Mouse (Mus musculus) layer of hippocampus, postnatal 10 days (tissue): ENCODE results near the gene Arid1b. TPM values are rescaled to one million over a fixed set of nuclear protein-coding genes. Genes with fewer than 3 reads are reported as not detected.

ENCODE experiments used
- DNase-seq, 2 experiments: peaks; one replicate each; pipeline ENCODE4 v3.0.0; 2021; ENCODE audit warnings: low spot score in 2 of 2
- total RNA-seq, 2 experiments: library from RNA; stranded (reverse); gene quantifications; 2 replicates each; pipeline ENCODE4 v1.2.3; 2021

Arid1b gene
- total RNA-seq, 2 experiments from 2014 or later = 74.7 to 79.4 TPM

GRCm38 (mm10) chr17:4994813-4995560, 855 bp downstream of the Arid1b start:
- DNase-seq = peak; percentile 70 to 77

DNA sequence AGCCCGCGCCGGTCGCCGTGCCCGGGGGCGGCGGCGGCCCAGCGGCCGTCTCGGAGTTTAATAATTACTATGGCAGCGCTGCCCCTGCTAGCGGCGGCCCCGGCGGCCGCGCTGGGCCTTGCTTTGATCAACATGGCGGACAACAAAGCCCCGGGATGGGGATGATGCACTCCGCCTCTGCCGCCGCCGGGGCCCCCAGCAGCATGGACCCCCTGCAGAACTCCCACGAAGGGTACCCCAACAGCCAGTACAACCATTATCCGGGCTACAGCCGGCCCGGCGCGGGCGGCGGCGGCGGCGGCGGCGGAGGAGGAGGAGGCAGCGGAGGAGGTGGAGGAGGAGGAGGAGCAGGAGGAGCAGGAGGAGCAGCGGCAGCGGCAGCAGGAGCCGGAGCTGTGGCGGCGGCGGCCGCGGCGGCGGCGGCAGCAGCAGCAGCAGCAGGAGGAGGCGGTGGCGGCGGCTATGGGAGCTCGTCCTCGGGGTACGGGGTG, 1.5 kb downstream of the Arid1b start:
- peak; percentile 77 to 83 for DNase-seq

GRCm38 (mm10) chr17:4996121-4996813, 2.1 kb downstream of the Arid1b start:
- DNase-seq = peak; percentile 53 to 73

DNA sequence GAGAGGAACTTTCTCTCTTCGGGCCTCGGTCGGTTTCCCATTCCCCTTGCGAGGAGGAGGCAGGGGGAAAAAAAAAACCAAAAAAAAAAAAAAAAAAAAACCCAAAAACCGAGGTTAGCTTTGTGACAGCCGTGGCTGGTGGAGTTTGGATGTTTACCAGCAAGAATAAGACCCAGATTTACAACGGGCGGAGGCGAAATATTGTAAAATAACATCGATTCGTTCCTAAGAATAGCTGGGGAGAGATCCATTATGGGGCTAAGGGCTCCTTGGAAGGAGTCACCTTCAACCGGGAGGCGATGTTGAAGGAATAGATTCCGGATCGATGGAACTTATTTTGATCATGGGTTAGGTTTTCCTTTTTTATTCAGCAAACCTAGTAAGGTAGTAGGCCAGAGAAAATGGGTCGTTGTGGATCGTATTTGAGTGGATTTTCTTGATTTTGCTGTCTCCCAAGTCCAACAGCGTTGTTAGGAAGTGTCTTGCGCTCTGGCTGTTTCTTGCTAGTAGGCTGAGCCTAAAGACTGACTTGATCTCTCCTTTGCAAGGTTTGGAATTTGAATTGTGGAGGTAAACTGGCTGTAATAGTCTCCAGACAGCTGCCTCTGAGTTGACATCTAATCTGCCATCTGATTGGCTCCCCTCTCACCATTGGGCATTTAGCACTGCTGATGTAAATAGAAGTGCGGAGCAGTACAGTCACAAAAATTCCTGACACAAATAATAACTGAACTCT, 2.9 kb downstream of the Arid1b start:
- DNase-seq = no peak

DNA sequence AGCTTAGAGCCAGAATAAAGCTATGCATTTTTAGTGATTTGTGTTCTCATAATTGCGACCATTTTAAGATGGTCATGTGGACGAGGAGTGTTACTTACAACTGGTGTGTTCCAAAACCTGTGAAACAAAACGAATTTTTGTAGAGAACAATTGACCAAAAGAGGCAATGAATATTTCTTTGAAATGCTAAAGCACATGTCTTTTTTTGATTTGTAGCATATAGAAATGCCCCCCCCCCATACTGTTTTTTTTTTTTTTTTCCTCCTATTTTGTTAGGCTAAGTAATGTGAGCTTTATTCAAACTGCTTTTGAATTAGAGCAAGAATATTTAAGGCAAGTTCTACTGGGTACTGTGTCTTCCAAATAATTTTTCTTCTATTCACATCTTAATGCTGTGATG, 3.8 kb downstream of the Arid1b start:
- DNase-seq = no peak

DNA sequence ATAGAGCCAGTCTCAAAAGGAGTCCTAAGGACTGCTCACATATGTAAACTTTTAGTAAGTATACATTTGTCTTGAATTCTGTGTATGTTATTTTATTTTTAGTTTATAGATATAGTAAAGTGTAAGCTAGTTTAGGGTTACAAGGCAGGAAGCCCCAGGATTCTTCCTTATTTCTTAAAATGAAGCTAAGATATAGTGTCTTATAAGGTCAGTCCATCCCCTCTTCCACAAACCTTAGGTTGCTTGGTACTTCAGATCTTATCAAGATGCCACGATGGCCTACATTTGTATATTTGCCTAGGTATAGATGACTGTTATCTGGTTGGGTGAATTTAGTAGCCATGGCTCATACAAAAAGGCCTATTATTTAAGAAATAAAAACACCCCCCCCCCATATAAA, 5.1 kb downstream of the Arid1b start:
- no peak for DNase-seq

DNA sequence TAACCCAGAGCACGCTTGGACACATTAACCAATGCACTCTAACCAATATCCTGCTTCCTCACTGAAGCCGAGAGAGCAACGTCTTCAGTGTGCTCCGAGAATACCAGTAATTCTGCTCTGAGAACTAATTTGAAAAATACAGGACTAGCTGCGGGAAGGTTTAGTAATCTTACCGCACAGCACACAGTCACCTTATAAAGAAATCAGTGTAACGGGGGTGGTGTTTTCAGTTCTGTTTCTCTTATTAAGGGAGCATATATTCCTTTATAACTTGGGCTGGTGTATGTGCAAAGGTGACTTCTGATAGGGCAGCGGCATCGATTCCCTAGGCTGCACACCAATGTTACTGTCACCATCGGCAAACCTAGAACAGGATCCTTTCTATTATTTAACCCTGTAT, 5.9 kb downstream of the Arid1b start:
- no peak for DNase-seq

DNA sequence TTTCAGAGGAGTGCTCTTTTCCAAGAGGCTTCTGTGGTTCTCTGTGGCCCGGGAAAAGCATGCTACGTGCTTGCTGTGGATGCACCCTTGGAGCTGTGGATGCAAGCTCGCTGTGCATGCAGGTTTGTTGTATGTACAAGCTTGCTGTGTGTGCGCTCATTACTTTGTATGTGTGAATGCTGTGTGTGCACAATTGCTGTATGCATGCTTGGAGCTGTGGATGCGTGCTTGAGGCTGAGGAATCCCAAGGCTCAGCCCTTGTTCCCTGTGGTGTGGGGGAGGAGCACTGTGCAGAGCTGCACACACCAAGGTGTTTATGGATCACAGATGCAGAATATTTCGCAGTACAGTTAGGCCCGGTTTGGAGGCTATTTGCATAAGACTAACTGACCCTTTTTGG, 6.7 kb downstream of the Arid1b start:
- DNase-seq = peak in 1 of 2 experiments; percentile 26

GRCm38 (mm10) chr17:5001531-5002131, 7.5 kb downstream of the Arid1b start:
- no peak for DNase-seq

GRCm38 (mm10) chr17:5002937-5003508, 8.9 kb downstream of the Arid1b start:
- peak in 1 of 2 experiments; percentile 46 for DNase-seq

- no peak for DNase-seq
These were observed 10.1 kb downstream of the Arid1b start for GRCm38 (mm10) chr17:5004266-5004665.

- DNase-seq = no peak
These were observed 10.6 kb downstream of the Arid1b start for GRCm38 (mm10) chr17:5004706-5005105.

GRCm38 (mm10) chr17:5005285-5005684, 11.2 kb downstream of the Arid1b start:
- no peak for DNase-seq

GRCm38 (mm10) chr17:5007156-5007658, 13.1 kb downstream of the Arid1b start:
- no peak for DNase-seq

GRCm38 (mm10) chr17:5008236-5008635, 14.1 kb downstream of the Arid1b start:
- no peak for DNase-seq

DNA sequence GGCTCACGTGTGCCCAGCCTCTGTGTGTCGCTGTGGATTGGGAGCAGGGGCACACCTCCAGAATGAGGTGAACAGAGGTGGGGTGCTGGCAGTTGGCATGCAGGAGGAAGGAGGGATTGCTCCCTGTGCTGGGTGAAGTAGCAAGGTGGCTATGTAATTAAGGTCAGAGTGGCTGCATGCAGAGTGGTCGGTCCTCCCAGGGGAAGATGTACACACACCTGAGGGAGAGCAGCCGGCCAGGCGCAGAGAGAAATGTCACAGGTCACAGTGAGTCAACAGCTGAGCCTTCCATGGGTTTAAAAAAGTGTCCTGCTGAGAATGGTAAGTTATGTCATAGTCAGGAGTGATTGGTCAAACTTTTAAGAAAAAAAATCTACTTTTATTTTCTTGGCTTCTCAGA, 14.6 kb downstream of the Arid1b start:
- no peak for DNase-seq

DNA sequence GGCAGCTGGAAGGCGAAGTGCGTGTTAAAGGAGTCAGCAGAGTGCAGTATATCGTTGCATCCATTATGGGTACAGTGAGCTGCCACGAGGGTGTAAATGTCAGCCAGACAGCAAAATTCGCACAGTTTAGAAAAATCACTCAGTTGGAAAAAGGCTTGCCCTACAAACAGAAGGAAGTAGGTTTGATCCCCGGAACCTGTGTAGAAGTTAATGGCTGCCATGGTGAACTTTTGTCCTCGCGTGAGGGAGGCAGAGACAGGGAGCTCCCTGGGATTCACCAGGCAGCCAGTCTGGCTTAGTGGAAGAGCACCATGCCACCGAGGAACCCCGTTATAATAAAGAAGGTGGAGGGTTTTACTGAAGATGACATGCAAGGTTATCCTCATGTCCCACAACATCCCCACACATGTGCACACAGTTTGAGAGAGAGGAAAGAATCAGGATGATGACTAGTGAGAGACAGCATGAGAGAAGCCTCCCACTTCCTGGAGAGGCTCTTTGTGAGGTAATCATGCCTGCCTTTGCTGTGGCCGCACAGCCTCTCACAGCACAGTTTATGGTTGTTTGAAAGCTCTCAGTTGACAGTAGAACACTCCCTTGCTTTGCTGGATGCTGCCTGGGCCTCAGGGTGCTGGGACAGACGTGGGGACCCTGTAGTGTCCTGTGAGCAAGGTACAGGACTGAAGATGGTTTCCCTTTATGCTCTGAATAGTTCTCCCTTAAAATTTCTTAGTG, 15.6 kb downstream of the Arid1b start:
- DNase-seq = no peak

DNA sequence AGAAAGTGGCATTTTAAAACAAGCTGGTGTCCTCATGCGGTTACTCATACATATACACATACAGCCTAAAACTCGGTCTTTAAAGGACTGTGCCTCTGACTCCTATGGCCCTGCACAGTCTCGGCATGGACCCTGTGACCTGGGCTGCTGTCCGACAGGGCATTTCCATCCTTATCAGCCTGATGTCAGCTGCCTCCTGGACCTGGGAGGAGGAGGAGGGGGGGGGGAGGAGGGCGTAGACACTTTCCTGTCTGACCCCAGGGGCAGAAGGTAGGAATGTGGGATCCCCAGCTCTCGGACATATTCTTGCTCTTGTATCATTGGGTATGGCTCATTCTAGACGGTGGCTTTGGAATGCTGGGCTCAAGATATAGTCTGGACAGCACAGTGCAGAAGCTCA, 16.6 kb downstream of the Arid1b start:
- no peak for DNase-seq

DNA sequence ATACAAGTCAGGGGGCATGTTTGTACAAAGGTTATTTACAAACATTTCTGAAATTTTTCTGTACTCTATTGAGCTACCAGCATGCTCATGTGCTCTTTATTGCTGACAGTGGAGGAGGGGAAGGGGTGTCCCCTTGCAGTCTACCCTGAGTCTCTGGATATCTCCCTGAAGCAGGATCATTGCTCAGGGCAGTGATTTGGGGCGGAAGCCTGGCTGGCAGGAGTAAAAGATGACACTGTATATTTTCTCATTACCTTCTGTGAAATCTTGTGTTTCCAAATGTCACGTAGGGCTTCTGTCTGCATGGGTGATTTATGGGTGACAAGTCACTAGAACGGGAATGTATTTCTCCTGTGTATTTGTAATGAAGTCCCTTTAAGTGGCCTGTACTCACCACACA, 18.0 kb downstream of the Arid1b start:
- DNase-seq = no peak

DNA sequence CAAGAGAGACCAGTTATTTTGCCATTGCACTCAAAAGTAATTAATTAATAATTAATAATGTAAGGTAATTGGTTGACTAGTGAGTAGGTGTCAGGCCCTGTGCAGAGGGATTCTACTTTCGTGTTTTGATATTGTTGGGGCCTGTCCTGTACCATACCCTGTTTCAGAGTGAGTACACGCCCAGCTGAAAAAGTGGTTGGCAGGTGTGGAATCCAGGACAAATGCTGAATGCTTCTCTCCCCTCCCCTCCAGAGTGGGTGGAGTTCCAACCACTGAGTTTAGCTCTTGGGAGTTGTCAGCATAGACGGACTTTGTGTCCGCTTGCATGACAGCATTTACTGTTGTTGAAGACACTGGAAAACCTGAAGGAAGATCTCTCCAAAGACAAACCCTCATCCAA, 18.4 kb downstream of the Arid1b start:
- no peak for DNase-seq
